Mouse (Mus musculus): ENCODE measurements around the gene Dbn1. TPM values are rescaled to one million over a fixed set of nuclear protein-coding genes. Genes with fewer than 3 reads are reported as not detected.

Gene Dbn1
- 110 and 115 TPM in 2 replicates for polyA plus RNA-seq (2015; fragmentation: Nextera tagmentation; extraction: Ambion mirVana)

DNA sequence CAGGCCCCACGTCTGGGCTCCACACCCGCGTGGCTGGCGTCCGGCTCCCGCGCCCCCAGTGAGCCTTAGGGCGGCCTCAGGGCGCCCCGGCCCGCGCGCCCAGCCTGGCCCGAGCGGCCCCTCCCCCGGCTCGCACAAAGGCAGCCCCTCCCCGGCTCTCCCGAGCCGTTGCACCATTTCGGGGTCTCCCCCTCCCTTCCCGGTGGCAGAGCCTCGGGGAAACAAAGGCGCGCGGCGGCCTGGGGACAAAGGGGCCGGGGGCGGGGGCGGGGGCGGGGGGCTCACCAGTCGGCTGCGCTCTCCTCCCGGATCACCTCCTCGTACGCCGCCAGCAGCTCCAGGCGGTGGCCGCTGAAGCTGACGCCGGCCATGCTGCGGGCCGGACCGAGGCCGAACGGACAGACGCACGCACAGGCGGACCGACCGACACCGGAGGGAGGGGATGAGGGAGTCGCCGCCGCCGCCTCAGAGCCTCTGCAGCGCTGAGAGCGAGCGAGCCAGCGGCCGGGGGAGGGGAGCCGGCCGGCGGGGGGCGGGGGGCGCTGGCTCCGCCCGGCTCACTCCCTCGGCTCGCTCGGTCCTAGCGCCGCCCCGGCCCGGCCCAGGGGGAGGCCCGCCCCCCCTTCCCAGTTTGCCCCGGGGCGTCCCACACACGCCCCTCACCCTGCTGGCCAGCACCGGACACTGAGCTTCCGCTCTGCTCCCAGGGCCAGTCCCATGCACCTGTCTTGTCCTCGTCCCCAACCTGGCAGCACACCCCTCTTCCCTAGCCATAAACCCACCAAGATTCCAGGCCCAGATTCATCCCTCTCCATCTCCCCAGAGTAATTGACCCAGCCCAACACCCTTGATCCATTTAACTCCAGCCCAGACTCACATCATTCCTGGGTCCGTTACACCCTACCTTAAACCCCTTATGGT lies at the start of gene Dbn1:
Gene Dbn1, minus strand, starts transcription at position 534 of the 921 bp plus-strand sequence.
- Histone ChIP-seq H3K4me3 (replicated peaks) (peak within 1 kb of the TSS; percentile 71), H3K9ac (peak within 1 kb of the TSS; percentile 73), H3K36me3 (no peaks in the 10 kb centered on the region), H3K4me1 (peaks cover 44% of the 10 kb centered on the region), H3K27me3 (replicated peaks) (no peaks in the 10 kb centered on the region), H3K9me3 (no peaks in the 10 kb centered on the region), H3K27ac (peak within 1 kb of the TSS; percentile 87), H3K4me2 (peak within 1 kb of the TSS; percentile 86)
- ATAC-seq (ENCODE audit: insufficient read depth, low FRiP score, low read depth) = peak; percentile 74
- WGBS = 2% methylated on average over 55 of the region's 83 CpGs

GRCm38 (mm10) chr13:55536194-55537175 lies 48.6 kb upstream of the Dbn1 start, which contains the start of gene Ddx41:
TSS of gene Ddx41 (minus strand) at chr13:55536658.
- peak; percentile 98 for ATAC-seq (ENCODE audit: insufficient read depth, low FRiP score, low read depth)

GRCm38 (mm10) chr13:55535796-55536193 lies 47.9 kb upstream of the Dbn1 start:
- Histone ChIP-seq H3K27ac (no peak overlapping the region), H3K36me3 (peaks cover 60% of the 10 kb centered on the region), H3K4me1 (peaks cover 10% of the 10 kb centered on the region), H3K4me3 (replicated peaks) (peak overlapping the region; percentile 89), H3K9ac (peak overlapping the region; percentile 80), H3K4me2 (peak overlapping the region; percentile 95), H3K27me3 (replicated peaks) (no peaks in the 10 kb centered on the region), H3K9me3 (no peaks in the 10 kb centered on the region)
- WGBS = 16% methylated on average over 17 of the region's 17 CpGs
- no peak for ATAC-seq (ENCODE audit: insufficient read depth, low FRiP score, low read depth)

More at GRCm38 (mm10) chr13:55536194-55537175, 48.6 kb upstream of the Dbn1 start, which contains the start of gene Ddx41:
- WGBS = under 1% methylated on average over 70 of the region's 70 CpGs
- Histone ChIP-seq H3K27me3 (replicated peaks) (no peaks in the 10 kb centered on the region), H3K4me2 (peak within 1 kb of the TSS; percentile 95), H3K9ac (peak within 1 kb of the TSS; percentile 80), H3K36me3 (peaks cover 62% of the 10 kb centered on the region), H3K27ac (peak within 1 kb of the TSS; percentile 50; the same call in 1 of the 2 replicates), H3K4me1 (peaks cover 10% of the 10 kb centered on the region), H3K9me3 (no peaks in the 10 kb centered on the region), H3K4me3 (replicated peaks) (peak within 1 kb of the TSS; percentile 89)

GRCm38 (mm10) chr13:55535191-55535590 lies 47.3 kb upstream of the Dbn1 start:
- Histone ChIP-seq H3K4me1 (peaks cover 10% of the 10 kb centered on the region), H3K36me3 (peaks cover 59% of the 10 kb centered on the region), H3K27me3 (replicated peaks) (no peaks in the 10 kb centered on the region), H3K27ac (no peak overlapping the region), H3K4me3 (replicated peaks) (peak overlapping the region; percentile 89), H3K9me3 (no peaks in the 10 kb centered on the region), H3K4me2 (peak overlapping the region; percentile 95), H3K9ac (no peak overlapping the region)
- WGBS = 89% methylated on average over 15 of the region's 15 CpGs
- no peak for ATAC-seq (ENCODE audit: insufficient read depth, low FRiP score, low read depth)

- Histone ChIP-seq H3K4me1 (no peaks in the 10 kb centered on the region), H3K27me3 (replicated peaks) (no peaks in the 10 kb centered on the region), H3K36me3 (peaks cover 45% of the 10 kb centered on the region), H3K27ac (no peak within 1 kb of the TSS), H3K9ac (no peak within 1 kb of the TSS), H3K4me3 (replicated peaks) (peak within 1 kb of the TSS; percentile 1), H3K4me2 (no peak within 1 kb of the TSS), H3K9me3 (no peaks in the 10 kb centered on the region)
- 73% methylated on average over 8 of the region's 8 CpGs for WGBS
- no peak for ATAC-seq (ENCODE audit: insufficient read depth, low FRiP score, low read depth)
Observed at GRCm38 (mm10) chr13:55529198-55529915, 41.4 kb upstream of the Dbn1 start, which contains the start of gene Dok3. TSS of gene Dok3 (minus strand) at chr13:55529296.

GRCm38 (mm10) chr13:55527834-55528772 lies 40.2 kb upstream of the Dbn1 start:
- no peaks in the 10 kb centered on the region for H3K9me3 ChIP-seq
- peaks cover 33% of the 10 kb centered on the region for H3K36me3 ChIP-seq
- no peak for ATAC-seq (ENCODE audit: insufficient read depth, low FRiP score, low read depth)
- H3K27me3 ChIP-seq (replicated peaks) = no peaks in the 10 kb centered on the region
- H3K4me2 ChIP-seq = no peak overlapping the region
- H3K4me3 ChIP-seq (replicated peaks) = peak overlapping the region; percentile 1
- no peaks in the 10 kb centered on the region for H3K4me1 ChIP-seq
- no peak overlapping the region for H3K27ac ChIP-seq
- no peak overlapping the region for H3K9ac ChIP-seq
- 75% methylated on average over 18 of the region's 18 CpGs for WGBS

DNA sequence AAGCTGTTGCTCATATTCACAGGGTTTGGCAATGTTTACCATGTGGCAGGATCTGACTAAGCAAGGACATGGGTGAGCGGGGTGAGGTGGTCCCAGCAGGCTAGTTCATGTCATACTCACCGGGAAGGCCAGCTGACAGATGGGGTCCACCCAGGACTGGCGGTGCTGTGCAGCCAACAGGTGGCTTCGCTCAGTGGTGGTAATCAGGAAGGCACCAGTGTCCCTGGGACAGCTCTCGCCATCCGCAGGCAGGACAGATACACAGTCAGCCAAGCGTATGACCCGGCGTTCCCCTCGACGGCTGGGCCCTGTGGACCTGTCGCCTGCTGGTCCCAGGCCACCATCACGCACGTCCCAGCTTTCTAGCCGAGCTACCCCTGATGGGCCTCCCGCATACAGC lies 39.3 kb upstream of the Dbn1 start:
- H3K9me3 ChIP-seq = no peaks in the 10 kb centered on the region
- no peak overlapping the region for H3K27ac ChIP-seq
- no peak overlapping the region for H3K9ac ChIP-seq

GRCm38 (mm10) chr13:55525733-55526553 lies 38.0 kb upstream of the Dbn1 start:
- no peak overlapping the region for H3K4me2 ChIP-seq
- WGBS = 72% methylated on average over 16 of the region's 16 CpGs
- no peak for ATAC-seq (ENCODE audit: insufficient read depth, low FRiP score, low read depth)
- H3K27me3 ChIP-seq (replicated peaks) = no peaks in the 10 kb centered on the region
- no peaks in the 10 kb centered on the region for H3K9me3 ChIP-seq
- peaks cover 12% of the 10 kb centered on the region for H3K36me3 ChIP-seq
- H3K9ac ChIP-seq = no peak overlapping the region
- no peak overlapping the region for H3K27ac ChIP-seq
- H3K4me3 ChIP-seq (replicated peaks) = no peak overlapping the region
- no peaks in the 10 kb centered on the region for H3K4me1 ChIP-seq

More for the DNA sequence above, 39.3 kb upstream of the Dbn1 start:
- ATAC-seq (ENCODE audit: insufficient read depth, low FRiP score, low read depth) = no peak
- H3K36me3 ChIP-seq = peaks cover 25% of the 10 kb centered on the region
- whole genome bisulfite sequencing = 74% methylated on average over 16 of the region's 16 CpGs
- no peaks in the 10 kb centered on the region for H3K27me3 ChIP-seq (replicated peaks)
- no peaks in the 10 kb centered on the region for H3K4me1 ChIP-seq
- H3K4me3 ChIP-seq (replicated peaks) = no peak overlapping the region
- no peak overlapping the region; the same call in 1 of the 2 replicates for H3K4me2 ChIP-seq

DNA sequence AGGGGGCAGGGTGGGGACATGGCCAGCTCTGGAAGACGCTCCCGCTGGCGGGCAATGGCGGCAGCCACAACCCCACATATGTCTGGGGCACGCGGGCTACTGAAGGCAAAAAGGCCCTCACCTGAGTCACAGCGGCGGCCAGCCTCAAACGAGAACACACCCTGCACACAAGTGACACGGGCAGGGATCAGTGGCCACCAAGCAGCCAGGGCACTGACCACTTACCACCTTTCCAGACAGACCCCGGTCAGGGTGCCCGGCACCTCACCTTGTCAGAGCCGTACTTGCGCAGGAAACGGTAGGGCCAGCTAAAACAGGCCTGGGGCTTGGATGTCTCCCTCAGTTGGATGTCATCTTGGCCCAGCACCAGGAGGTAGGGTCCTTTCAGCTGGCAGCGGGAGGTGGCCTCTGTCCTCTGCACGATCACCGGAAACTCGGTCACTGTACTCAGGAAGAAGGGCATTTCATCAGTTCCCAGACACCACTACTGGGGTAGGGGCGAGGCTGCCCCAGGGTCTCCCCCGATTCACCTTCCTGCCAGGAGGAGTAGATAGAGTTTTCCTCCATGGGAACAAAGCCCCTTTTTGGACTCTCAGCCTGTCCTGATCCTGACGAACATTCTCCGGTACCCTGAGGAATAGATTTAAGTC lies 36.2 kb upstream of the Dbn1 start:
- WGBS = 92% methylated on average over 23 of the region's 23 CpGs

More for the DNA sequence above, 36.2 kb upstream of the Dbn1 start:
- Histone ChIP-seq H3K9me3 (no peaks in the 10 kb centered on the region), H3K4me1 (no peaks in the 10 kb centered on the region), H3K27me3 (replicated peaks) (no peaks in the 10 kb centered on the region), H3K9ac (no peak overlapping the region), H3K4me2 (no peak overlapping the region), H3K4me3 (replicated peaks) (no peak overlapping the region), H3K27ac (no peak overlapping the region), H3K36me3 (no peaks in the 10 kb centered on the region)
- no peak for ATAC-seq (ENCODE audit: insufficient read depth, low FRiP score, low read depth)
